Mouse (Mus musculus) intestine, embryonic 16.5 days (tissue): Measurements from ENCODE around the gene Fer1l4. TPM values are rescaled to one million over a fixed set of nuclear protein-coding genes. Genes with fewer than 3 reads are reported as not detected.

Experiments
- ATAC-seq: fragments of 200-750 bp; cut with Nextera tagmentation; 2 replicates; pipeline ENCODE4 v1.8.0; 2017; ENCODE audit warnings: moderate TSS enrichment, moderate library complexity
- H3K27ac ChIP-seq: fragments of 300-500 bp; sonication (generic); 2 replicates; pipeline ENCODE4 v1.5.1; 2014; ENCODE audit warnings: mild to moderate bottlenecking, low read length
- H3K27me3 ChIP-seq: fragments of 300-500 bp; sonication (generic); replicated peaks from 2 replicates; pipeline ENCODE4 v1.6.1; 2014; ENCODE audit warnings: low read length, control low read depth, mixed read lengths; ENCODE audit not compliant: control insufficient read depth, insufficient read depth
- H3K36me3 ChIP-seq: fragments of 300-500 bp; sonication (generic); 2 replicates; pipeline ENCODE4 v1.6.1; 2014; ENCODE audit warnings: low read length, control low read depth; ENCODE audit not compliant: control insufficient read depth, insufficient read depth
- H3K4me1 ChIP-seq: fragments of 300-500 bp; sonication (generic); 2 replicates; pipeline ENCODE4 v1.6.1; 2014; ENCODE audit warnings: low read length, control low read depth, mixed read lengths; ENCODE audit not compliant: control insufficient read depth, insufficient read depth
- H3K4me2 ChIP-seq: fragments of 300-500 bp; sonication (generic); 2 replicates; pipeline ENCODE4 v1.6.1; 2014; ENCODE audit warnings: low read depth, low read length, control low read depth
- H3K4me3 ChIP-seq: fragments of 300-500 bp; sonication (generic); 2 replicates; pipeline ENCODE4 v1.5.1; 2014; ENCODE audit warnings: mild to moderate bottlenecking, low read length
- H3K9ac ChIP-seq: fragments of 300-500 bp; sonication (generic); 2 replicates; pipeline ENCODE4 v1.6.1; 2014; ENCODE audit warnings: low read depth, low read length
- H3K9me3 ChIP-seq: fragments of 300-500 bp; sonication (generic); 2 replicates; pipeline ENCODE4 v1.6.1; 2016; ENCODE audit warnings: low read length, control low read depth; ENCODE audit not compliant: control insufficient read depth
- WGBS: fragments of 180-500 bp; shearing (Covaris S2); extraction: QIAGEN DNeasy Blood & Tissue Kit; methylation state at CpG from one replicate; pipeline ENCODE4 v1.1.7; 2014; 5-methylcytosine and 5-hydroxymethylcytosine counted together
- polyA plus RNA-seq: library from polyadenylated mRNA; unstranded; fragments of >200 nt; fragmentation: Nextera tagmentation; extraction: Ambion mirVana; gene quantifications from 2 replicates; pipeline ENCODE4 v1.2.1, GENCODE M21; 2015

Gene Fer1l4
- polyA plus RNA-seq: 0.05 and 0.06 TPM in 2 replicates

GRCm38 (mm10) chr2:156052816-156053215, at the start of gene Fer1l4:
Fer1l4 (minus strand) TSS chr2:156052947.
- 67% methylated on average over 9 of the region's 9 CpGs for WGBS
- Histone ChIP-seq H3K9ac (no peak within 1 kb of the TSS), H3K27me3 (no peaks in the 10 kb centered on the region), H3K9me3 (no peaks in the 10 kb centered on the region), H3K4me3 (no peak within 1 kb of the TSS), H3K4me1 (0 out of 2 replicates have a peak, but pooled peaks cover 2% of the 10 kb centered on the region), H3K27ac (no peak within 1 kb of the TSS), H3K36me3 (no peaks in the 10 kb centered on the region), H3K4me2 (no peak within 1 kb of the TSS)
- ATAC-seq: no peak

- ATAC-seq: no peak
- no peak overlapping the region for H3K27ac ChIP-seq
- peaks cover 9% of the 10 kb centered on the region for H3K36me3 ChIP-seq
- H3K4me1 ChIP-seq: no peaks in the 10 kb centered on the region
- no peak overlapping the region for H3K4me3 ChIP-seq
- WGBS: 72% methylated on average over 5 of the region's 5 CpGs
- H3K9me3 ChIP-seq: no peaks in the 10 kb centered on the region
- H3K9ac ChIP-seq: no peak overlapping the region
- H3K4me2 ChIP-seq: no peak overlapping the region
- H3K27me3 ChIP-seq: no peaks in the 10 kb centered on the region
Measured at GRCm38 (mm10) chr2:156091926-156092325, 39.2 kb upstream of the Fer1l4 start.

- 86% methylated on average over 1 of the region's 1 CpGs for WGBS
- H3K4me3 ChIP-seq: no peak overlapping the region
- no peaks in the 10 kb centered on the region for H3K4me1 ChIP-seq
- H3K27me3 ChIP-seq: no peaks in the 10 kb centered on the region
- H3K36me3 ChIP-seq: no peaks in the 10 kb centered on the region
- no peak overlapping the region for H3K4me2 ChIP-seq
- no peaks in the 10 kb centered on the region for H3K9me3 ChIP-seq
- H3K27ac ChIP-seq: no peak overlapping the region
- no peak for ATAC-seq
- H3K9ac ChIP-seq: no peak overlapping the region
Measured at GRCm38 (mm10) chr2:156089799-156090198, 37.1 kb upstream of the Fer1l4 start.

DNA sequence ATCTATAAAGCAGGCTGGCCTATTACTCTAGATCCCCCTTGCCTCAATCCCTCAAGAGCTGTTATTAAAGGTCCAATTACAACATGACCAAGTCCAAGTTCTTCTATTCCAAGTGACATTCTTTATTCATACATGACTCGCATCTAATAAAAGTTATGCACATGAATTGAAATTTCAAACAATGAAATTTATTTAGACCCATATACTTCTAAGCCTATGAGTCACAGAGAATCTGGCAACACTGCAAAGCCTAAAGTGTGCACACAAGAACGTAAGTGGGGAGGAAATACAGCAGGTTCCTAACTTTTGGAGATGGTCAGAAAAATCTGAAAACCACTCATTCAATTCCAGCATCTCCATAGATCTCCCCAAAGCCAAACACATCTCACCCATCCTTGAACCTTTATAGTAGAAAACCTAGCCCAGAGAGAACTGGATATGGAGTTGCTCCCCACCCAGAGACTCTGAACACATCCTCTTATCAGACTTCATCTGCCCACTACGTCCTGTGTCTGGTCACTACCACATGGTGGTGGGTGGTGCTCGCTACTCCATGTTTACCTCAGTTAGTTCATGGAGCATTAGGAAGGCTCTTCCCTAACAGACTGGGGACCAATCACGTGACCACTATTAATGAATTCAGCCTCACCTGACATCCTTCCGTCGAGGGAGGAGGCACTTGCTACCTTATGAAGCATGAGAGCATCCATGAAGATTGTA, 34.8 kb upstream of the Fer1l4 start:
- Histone ChIP-seq H3K9ac (no peak overlapping the region), H3K4me3 (no peak overlapping the region), H3K36me3 (no peaks in the 10 kb centered on the region), H3K4me1 (no peaks in the 10 kb centered on the region), H3K4me2 (no peak overlapping the region), H3K9me3 (no peaks in the 10 kb centered on the region), H3K27me3 (no peaks in the 10 kb centered on the region), H3K27ac (no peak overlapping the region)
- ATAC-seq: no peak
- WGBS: 86% methylated on average over 7 of the region's 7 CpGs

DNA sequence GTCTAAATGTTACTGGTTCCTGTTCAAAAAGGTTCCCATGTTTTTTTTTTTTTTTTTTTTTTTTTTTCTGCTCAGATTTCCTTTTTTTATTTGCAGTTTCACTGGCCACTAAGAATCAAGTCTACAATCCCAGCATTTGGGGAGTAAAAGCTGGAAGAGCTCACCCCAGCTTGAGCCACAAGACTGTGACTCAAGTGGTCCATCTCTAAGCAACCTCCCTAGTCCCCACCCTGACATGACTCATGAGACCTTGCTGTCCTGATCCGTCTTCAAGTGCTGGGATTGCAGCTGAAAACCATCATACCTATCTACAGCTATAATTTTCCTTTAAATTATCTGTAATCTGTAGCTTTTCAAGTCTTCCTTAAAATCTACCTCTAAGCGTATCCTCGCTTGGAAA, 31.8 kb upstream of the Fer1l4 start:
- no peaks in the 10 kb centered on the region for H3K36me3 ChIP-seq
- H3K9me3 ChIP-seq: no peaks in the 10 kb centered on the region
- no peak overlapping the region for H3K27ac ChIP-seq
- H3K27me3 ChIP-seq: no peaks in the 10 kb centered on the region
- no peak for ATAC-seq
- H3K4me2 ChIP-seq: no peak overlapping the region
- 85% methylated on average over 3 of the region's 3 CpGs for WGBS
- H3K4me3 ChIP-seq: no peak overlapping the region
- 0 out of 2 replicates have a peak, but pooled peaks cover 3% of the 10 kb centered on the region for H3K4me1 ChIP-seq
- no peak overlapping the region for H3K9ac ChIP-seq

GRCm38 (mm10) chr2:156080391-156080790, 27.6 kb upstream of the Fer1l4 start:
- Histone ChIP-seq H3K9ac (no peak overlapping the region), H3K4me3 (no peak overlapping the region), H3K9me3 (no peaks in the 10 kb centered on the region), H3K36me3 (peaks cover 21% of the 10 kb centered on the region), H3K4me1 (0 out of 2 replicates have a peak, but pooled peaks cover 3% of the 10 kb centered on the region), H3K27ac (no peak overlapping the region), H3K27me3 (no peaks in the 10 kb centered on the region), H3K4me2 (no peak overlapping the region)
- WGBS: 66% methylated on average over 7 of the region's 7 CpGs
- ATAC-seq: no peak

DNA sequence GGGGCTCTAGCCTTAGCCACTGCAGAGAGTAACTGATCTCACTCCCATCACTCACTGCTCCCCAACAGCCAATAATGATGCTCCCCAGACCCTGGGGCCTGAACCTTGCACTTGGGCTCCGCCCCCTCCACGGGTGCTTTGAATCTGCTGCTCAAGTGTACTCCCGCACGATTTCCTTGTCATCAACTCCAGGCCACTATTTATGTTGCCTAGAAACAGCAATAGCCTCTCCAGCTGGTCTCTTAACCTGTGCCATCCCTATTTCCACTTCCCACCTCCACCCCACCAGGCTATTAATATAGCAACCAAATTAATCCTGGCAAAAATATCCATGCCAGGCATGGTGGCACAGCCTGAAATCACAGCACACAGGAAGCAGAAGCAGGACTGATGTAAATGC, 26.9 kb upstream of the Fer1l4 start:
- Histone ChIP-seq H3K4me3 (no peak overlapping the region), H3K36me3 (peaks cover 21% of the 10 kb centered on the region), H3K27ac (no peak overlapping the region), H3K9me3 (no peaks in the 10 kb centered on the region), H3K4me2 (no peak overlapping the region), H3K4me1 (0 out of 2 replicates have a peak, but pooled peaks cover 3% of the 10 kb centered on the region), H3K9ac (no peak overlapping the region), H3K27me3 (no peaks in the 10 kb centered on the region)
- WGBS: 43% methylated on average over 4 of the region's 4 CpGs
- ATAC-seq: no peak

- 84% methylated on average over 8 of the region's 8 CpGs for WGBS
Measured at GRCm38 (mm10) chr2:156079183-156079560, 26.4 kb upstream of the Fer1l4 start.

DNA sequence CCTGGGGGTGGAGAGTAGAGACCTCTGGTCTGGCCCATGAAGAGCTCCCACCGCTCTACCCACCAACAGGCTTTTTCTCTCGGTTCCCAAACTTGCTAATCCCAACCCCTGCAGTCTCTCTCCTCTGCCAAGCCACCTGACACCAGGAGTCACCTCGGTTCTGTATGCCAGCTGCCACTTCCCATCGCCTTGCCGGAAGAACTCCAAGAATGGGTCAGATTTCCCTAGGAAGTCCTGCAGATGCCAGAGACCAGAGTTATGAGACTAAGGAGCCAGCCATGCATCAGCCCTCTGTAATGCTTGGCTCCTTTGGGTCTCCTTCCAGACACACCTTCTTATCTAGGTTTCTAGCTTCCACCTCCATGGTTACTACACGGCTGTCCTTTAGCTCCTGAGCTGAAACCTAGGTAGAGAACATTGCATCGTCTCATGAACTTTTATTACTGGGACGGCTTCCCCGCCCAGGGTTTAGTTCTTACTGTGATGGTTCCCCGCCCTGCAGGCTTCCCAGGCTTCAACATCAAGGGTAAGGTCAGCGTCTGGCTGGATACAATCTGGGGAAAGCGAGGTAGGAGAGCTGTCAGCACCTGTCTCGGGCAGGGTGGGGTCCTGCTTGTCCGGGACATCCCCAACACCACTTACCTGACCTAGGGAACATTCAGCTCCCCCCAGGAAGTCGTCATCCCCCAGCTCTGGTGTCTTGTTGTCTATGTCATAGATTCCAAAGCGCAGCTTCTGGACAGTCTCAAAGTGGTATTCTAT, 25.9 kb upstream of the Fer1l4 start:
- no peak for ATAC-seq
- H3K36me3 ChIP-seq: peaks cover 31% of the 10 kb centered on the region
- no peak overlapping the region for H3K4me2 ChIP-seq
- H3K27me3 ChIP-seq: no peaks in the 10 kb centered on the region
- 83% methylated on average over 16 of the region's 16 CpGs for WGBS
- H3K9ac ChIP-seq: no peak overlapping the region
- H3K9me3 ChIP-seq: no peaks in the 10 kb centered on the region
- no peak overlapping the region for H3K27ac ChIP-seq
- H3K4me1 ChIP-seq: 0 out of 2 replicates have a peak, but pooled peaks cover 3% of the 10 kb centered on the region
- H3K4me3 ChIP-seq: no peak overlapping the region

More at GRCm38 (mm10) chr2:156079183-156079560, 26.4 kb upstream of the Fer1l4 start:
- H3K4me3 ChIP-seq: no peak overlapping the region
- peaks cover 25% of the 10 kb centered on the region for H3K36me3 ChIP-seq
- no peaks in the 10 kb centered on the region for H3K9me3 ChIP-seq
- ATAC-seq: no peak
- 0 out of 2 replicates have a peak, but pooled peaks cover 3% of the 10 kb centered on the region for H3K4me1 ChIP-seq
- no peak overlapping the region for H3K4me2 ChIP-seq
- no peak overlapping the region for H3K9ac ChIP-seq
- H3K27me3 ChIP-seq: no peaks in the 10 kb centered on the region
- no peak overlapping the region for H3K27ac ChIP-seq
